23 mouse cellular contexts compared by ENCODE assay signal in genomic region chr13:99617457-99617856, GRCm38 (mm10).
DNase-seq lines count a peak whose midpoint lies in the region; ATAC-seq lines count a peak whose summit lies in the region.
"Had no signal": no experiment of that assay in that cellular context is flagged by ENCODE, and none has a peak within 500 bp of the region (broad histone marks: within the 10 kb centered on the region; RNA-seq: fewer than 3 reads in every experiment).

No protein-coding gene starts in this region.

- H3K27me3 ChIP-seq in forebrain, embryonic 14.5 days (replicated peaks; ENCODE audit: control insufficient read depth, insufficient read depth, low read length), result no peaks in the 10 kb centered on the region
- H3K27me3 ChIP-seq in forebrain, embryonic 11.5 days (ENCODE audit: control insufficient read depth, insufficient read depth, low read length), result no peaks in the 10 kb centered on the region
- H3K27me3 ChIP-seq in midbrain, embryonic 11.5 days (ENCODE audit: control insufficient read depth, insufficient read depth, low read length), result no peaks in the 10 kb centered on the region
- H3K27me3 ChIP-seq in midbrain, embryonic 15.5 days (replicated peaks), result no peaks in the 10 kb centered on the region
- no peaks in the 10 kb centered on the region for H3K27me3 ChIP-seq in neural tube, embryonic 13.5 days
- H3K27me3 ChIP-seq: hindbrain, embryonic 12.5 days had no signal

- ATAC-seq in forebrain, embryonic 14.5 days, result no peak
- ATAC-seq in forebrain, embryonic 11.5 days (replicated peaks; ENCODE audit: low FRiP score), result no peak
- no peak for ATAC-seq in midbrain, embryonic 11.5 days (ENCODE audit: low FRiP score)
- ATAC-seq in midbrain, embryonic 15.5 days (replicated peaks), result no peak
- ATAC-seq in neural tube, embryonic 13.5 days (ENCODE audit: low read depth), result peak; percentile 47; the same call in 1 of the 2 replicates
- no peak for ATAC-seq in granulocyte monocyte progenitor cell, adult 5-6 weeks (replicated peaks; ENCODE audit: poor library complexity, severe bottlenecking)
- ATAC-seq: forebrain, embryonic 16.5 days; hindbrain, embryonic 16.5 days; inflammation-experienced regulatory T-cells, adult 6 months; intestine, embryonic 16.5 days; Patski had no signal

- no peak overlapping the region for H3K4me2 ChIP-seq in forebrain, embryonic 14.5 days (ENCODE audit: low read length)
- no peak overlapping the region for H3K4me2 ChIP-seq in forebrain, embryonic 11.5 days (ENCODE audit: low read depth, low read length, severe bottlenecking)
- no peak overlapping the region for H3K4me2 ChIP-seq in midbrain, embryonic 11.5 days
- no peak overlapping the region for H3K4me2 ChIP-seq in midbrain, embryonic 15.5 days
- no peak overlapping the region for H3K4me2 ChIP-seq in neural tube, embryonic 13.5 days
- H3K4me2 ChIP-seq: hindbrain, embryonic 12.5 days had no signal

- no peaks in the 10 kb centered on the region for H3K4me1 ChIP-seq in forebrain, embryonic 14.5 days (ENCODE audit: control insufficient read depth, insufficient read depth, low read length)
- H3K4me1 ChIP-seq in forebrain, embryonic 11.5 days (replicated peaks; ENCODE audit: control insufficient read depth, insufficient read depth, low read length), result no peaks in the 10 kb centered on the region; the same call in 1 of the 2 replicates
- no peaks in the 10 kb centered on the region for H3K4me1 ChIP-seq in midbrain, embryonic 11.5 days (ENCODE audit: control insufficient read depth, insufficient read depth, low read length)
- H3K4me1 ChIP-seq in midbrain, embryonic 15.5 days, result no peaks in the 10 kb centered on the region
- H3K4me1 ChIP-seq in neural tube, embryonic 13.5 days (replicated peaks), result peaks cover 13% of the 10 kb centered on the region
- H3K4me1 ChIP-seq: hindbrain, embryonic 12.5 days had no signal

- DNase-seq in forebrain, embryonic 14.5 days (ENCODE audit: low spot score), result peak; percentile 17
- DNase-seq in forebrain, embryonic 11.5 days (ENCODE audit: low spot score), result no peak
- DNase-seq in midbrain, embryonic 11.5 days (ENCODE audit: low spot score, missing footprints), result peak; percentile 56
- DNase-seq in MN1 (ENCODE audit: low spot score), result peak; percentile 16
- no peak for DNase-seq in frontal cortex, postnatal 14 days (ENCODE audit: low spot score in 2 of 2)
- DNase-seq: adrenal gland, adult 8-10 months; adrenal gland, postnatal 25 days; cerebellum, adult 18-20 months; cerebellum, adult 9-10 months; cerebellum, postnatal 14 days; gastrocnemius, postnatal 25 days; heart, adult 2 months had no signal

- H3K9ac ChIP-seq in forebrain, embryonic 14.5 days (ENCODE audit: low read length), result no peak overlapping the region
- no peak overlapping the region for H3K9ac ChIP-seq in forebrain, embryonic 11.5 days (ENCODE audit: low read length)
- no peak overlapping the region for H3K9ac ChIP-seq in midbrain, embryonic 11.5 days (ENCODE audit: low read length)
- H3K9ac ChIP-seq in midbrain, embryonic 15.5 days, result no peak overlapping the region
- H3K9ac ChIP-seq in neural tube, embryonic 13.5 days, result no peak overlapping the region
- H3K9ac ChIP-seq: hindbrain, embryonic 12.5 days had no signal

- no peak overlapping the region for H3K27ac ChIP-seq in forebrain, embryonic 14.5 days (ENCODE audit: low read depth, low read length)
- no peak overlapping the region for H3K27ac ChIP-seq in forebrain, embryonic 11.5 days (ENCODE audit: low read depth, low read length)
- no peak overlapping the region for H3K27ac ChIP-seq in midbrain, embryonic 11.5 days (ENCODE audit: low read depth, low read length)
- no peak overlapping the region for H3K27ac ChIP-seq in midbrain, embryonic 15.5 days
- H3K27ac ChIP-seq in neural tube, embryonic 13.5 days (replicated peaks), result no peak overlapping the region
- H3K27ac ChIP-seq: forebrain, embryonic 10.5 days; heart, adult 2 months; heart, embryonic 10.5 days; hindbrain, embryonic 12.5 days had no signal

- no peaks in the 10 kb centered on the region for H3K36me3 ChIP-seq in forebrain, embryonic 14.5 days (ENCODE audit: control insufficient read depth, insufficient read depth, low read length)
- H3K36me3 ChIP-seq in forebrain, embryonic 11.5 days (ENCODE audit: control insufficient read depth, insufficient read depth, low read length), result no peaks in the 10 kb centered on the region
- no peaks in the 10 kb centered on the region for H3K36me3 ChIP-seq in midbrain, embryonic 11.5 days (ENCODE audit: control insufficient read depth, insufficient read depth, low read length)
- H3K36me3 ChIP-seq in midbrain, embryonic 15.5 days (replicated peaks), result no peaks in the 10 kb centered on the region
- no peaks in the 10 kb centered on the region for H3K36me3 ChIP-seq in neural tube, embryonic 13.5 days
- H3K36me3 ChIP-seq: forebrain, embryonic 10.5 days; heart, embryonic 10.5 days; hindbrain, embryonic 12.5 days had no signal

- H3K4me3 ChIP-seq in forebrain, embryonic 14.5 days (ENCODE audit: low read depth, low read length), result no peak overlapping the region
- H3K4me3 ChIP-seq in forebrain, embryonic 11.5 days (ENCODE audit: low read depth, low read length), result no peak overlapping the region
- H3K4me3 ChIP-seq in midbrain, embryonic 11.5 days (ENCODE audit: low read depth, low read length), result no peak overlapping the region
- no peak overlapping the region for H3K4me3 ChIP-seq in midbrain, embryonic 15.5 days
- H3K4me3 ChIP-seq in neural tube, embryonic 13.5 days, result no peak overlapping the region
- H3K4me3 ChIP-seq: forebrain, embryonic 10.5 days; heart, adult 2 months; heart, embryonic 10.5 days; hindbrain, embryonic 12.5 days had no signal

- no peaks in the 10 kb centered on the region for H3K9me3 ChIP-seq in forebrain, embryonic 14.5 days (replicated peaks; ENCODE audit: control insufficient read depth, low read length)
- no peaks in the 10 kb centered on the region for H3K9me3 ChIP-seq in forebrain, embryonic 11.5 days (ENCODE audit: control insufficient read depth, low read length)
- H3K9me3 ChIP-seq in midbrain, embryonic 11.5 days (ENCODE audit: control insufficient read depth, low read length), result no peaks in the 10 kb centered on the region
- H3K9me3 ChIP-seq in midbrain, embryonic 15.5 days, result no peaks in the 10 kb centered on the region
- H3K9me3 ChIP-seq in neural tube, embryonic 13.5 days, result no peaks in the 10 kb centered on the region
- H3K9me3 ChIP-seq: forebrain, embryonic 10.5 days; heart, embryonic 10.5 days; hindbrain, embryonic 12.5 days had no signal

- WGBS in forebrain, embryonic 14.5 days, result 74% methylated on average over 5 of the region's 5 CpGs
- whole genome bisulfite sequencing in forebrain, embryonic 11.5 days, result 90% methylated on average over 5 of the region's 5 CpGs
- WGBS in midbrain, embryonic 11.5 days, result 89% methylated on average over 5 of the region's 5 CpGs
- WGBS in midbrain, embryonic 15.5 days, result 87% methylated on average over 5 of the region's 5 CpGs
- WGBS in neural tube, embryonic 13.5 days, result 39% methylated on average over 5 of the region's 5 CpGs

Comparison
In these comparisons a context has a peak if more than half of its experiments do, and no peak if none do; other contexts are left out.
1. DNase-seq: peak in forebrain, embryonic 14.5 days (single experiment), midbrain, embryonic 11.5 days (single experiment) and MN1 (single experiment); none in forebrain, embryonic 11.5 days (single experiment) and frontal cortex, postnatal 14 days (0 of 2).